Mouse (Mus musculus) thymus, adult 2 months (tissue): ENCODE data around the gene Akap13. TPM values are rescaled to one million over a fixed set of nuclear protein-coding genes. Genes with fewer than 3 reads are reported as not detected.

Experiments
- DNase-seq: peaks from one replicate; pipeline ENCODE4 v3.0.0; 2021
- H3K27ac ChIP-seq: fragments of 200-500 bp; 2 replicates; pipeline ENCODE4 v1.5.1; 2012; ENCODE audit warnings: low read length, control low read depth; ENCODE audit not compliant: control insufficient read depth, insufficient read depth
- H3K27me3 ChIP-seq: fragments of 200-500 bp; 2 replicates; pipeline ENCODE4 v1.6.1; 2012; ENCODE audit warnings: mild to moderate bottlenecking, low read length, moderate library complexity, mixed read lengths; ENCODE audit not compliant: control insufficient read depth, insufficient read depth
- H3K36me3 ChIP-seq: fragments of 200-500 bp; 2 replicates; pipeline ENCODE4 v1.6.1; 2012; ENCODE audit warnings: mild to moderate bottlenecking, low read length, moderate library complexity; ENCODE audit not compliant: control insufficient read depth, insufficient read depth
- H3K4me1 ChIP-seq: fragments of 200-500 bp; replicated peaks from 2 replicates; pipeline ENCODE4 v1.6.1; 2012; ENCODE audit warnings: low read length; ENCODE audit not compliant: control insufficient read depth, insufficient read depth
- H3K4me3 ChIP-seq: fragments of 200-500 bp; 2 replicates; pipeline ENCODE4 v1.5.1; 2012; ENCODE audit warnings: mild to moderate bottlenecking, low read length, control low read depth, moderate library complexity; ENCODE audit not compliant: control insufficient read depth, insufficient read depth
- CTCF ChIP-seq: fragments of 200-500 bp; IDR thresholded peaks from 2 replicates; pipeline ENCODE4 v1.5.1; 2012; ENCODE audit warnings: mild to moderate bottlenecking, control low read depth, low read length, moderate library complexity, borderline replicate concordance; ENCODE audit not compliant: control insufficient read depth, poor library complexity, insufficient read depth; ENCODE audit errors: extremely low read depth
- POLR2A ChIP-seq: fragments of 200-500 bp; IDR thresholded peaks from 2 replicates; pipeline ENCODE4 v1.6.1; 2012; ENCODE audit warnings: mild to moderate bottlenecking, low read length, control low read depth, moderate library complexity; ENCODE audit not compliant: control insufficient read depth, poor library complexity, insufficient read depth; ENCODE audit errors: extremely low read depth
- WGBS: fragments of 180-500 bp; shearing (Covaris S2); methylation state at CpG from one replicate; pipeline ENCODE4 v1.1.7; 2018; 5-methylcytosine and 5-hydroxymethylcytosine counted together
- polyA plus RNA-seq: library from polyadenylated mRNA; depleted of rRNA; stranded (reverse); fragments of >200 nt; gene quantifications from 2 replicates; pipeline ENCODE4 v1.2.3, GENCODE M21; 2012

The Akap13 gene
- polyA plus RNA-seq, 1 experiment, result 47.8 TPM

- no peaks in the 10 kb centered on the region for H3K27me3 ChIP-seq
- no peak for TF ChIP-seq POLR2A
- no peak for TF ChIP-seq CTCF
- WGBS, result 98% methylated on average over 8 of the region's 8 CpGs
- H3K4me3 ChIP-seq, result no peak overlapping the region
- H3K27ac ChIP-seq, result no peak overlapping the region
- H3K4me1 ChIP-seq, result peaks cover 2% of the 10 kb centered on the region; the same call in 1 of the 2 replicates
- no peaks in the 10 kb centered on the region for H3K36me3 ChIP-seq
- DNase-seq, result no peak
These were observed 97.8 kb downstream of the Akap13 start for GRCm38 (mm10) chr7:75553002-75553666.

- Histone ChIP-seq H3K36me3 (no peaks in the 10 kb centered on the region), H3K27me3 (no peaks in the 10 kb centered on the region), H3K4me3 (no peak overlapping the region), H3K4me1 (peaks cover 2% of the 10 kb centered on the region; the same call in 1 of the 2 replicates), H3K27ac (no peak overlapping the region)
- TF ChIP-seq CTCF, result no peak
- DNase-seq, result no peak
These were observed 98.3 kb downstream of the Akap13 start for GRCm38 (mm10) chr7:75553667-75554045.

- Histone ChIP-seq H3K27ac (no peak overlapping the region), H3K27me3 (no peaks in the 10 kb centered on the region), H3K4me3 (no peak overlapping the region), H3K36me3 (no peaks in the 10 kb centered on the region), H3K4me1 (peaks cover 2% of the 10 kb centered on the region; the same call in 1 of the 2 replicates)
- DNase-seq, result no peak
- no peak for TF ChIP-seq POLR2A
- TF ChIP-seq CTCF, result no peak
These were observed 98.7 kb downstream of the Akap13 start for GRCm38 (mm10) chr7:75554065-75554464.

- 61% methylated on average over 6 of the region's 6 CpGs for WGBS
- no peaks in the 10 kb centered on the region for H3K27me3 ChIP-seq
- DNase-seq, result no peak
- no peaks in the 10 kb centered on the region for H3K36me3 ChIP-seq
- no peak for TF ChIP-seq CTCF
- TF ChIP-seq POLR2A, result no peak
- no peak overlapping the region for H3K4me3 ChIP-seq
- peaks cover 6% of the 10 kb centered on the region; the same call in 1 of the 2 replicates for H3K4me1 ChIP-seq
- no peak overlapping the region for H3K27ac ChIP-seq
These were observed 100.6 kb downstream of the Akap13 start for GRCm38 (mm10) chr7:75555940-75556339.

- Histone ChIP-seq H3K36me3 (no peaks in the 10 kb centered on the region), H3K4me1 (peaks cover 6% of the 10 kb centered on the region; the same call in 1 of the 2 replicates), H3K27ac (no peak overlapping the region), H3K4me3 (no peak overlapping the region), H3K27me3 (no peaks in the 10 kb centered on the region)
- no peak for DNase-seq
- 100% methylated on average over 1 of the region's 1 CpGs for WGBS
- TF ChIP-seq CTCF (no peak), POLR2A (no peak)
These were observed 102.9 kb downstream of the Akap13 start for GRCm38 (mm10) chr7:75558225-75558624.

- TF ChIP-seq CTCF, result no peak
- no peak for TF ChIP-seq POLR2A
- no peak overlapping the region for H3K27ac ChIP-seq
- no peak for DNase-seq
- no peaks in the 10 kb centered on the region for H3K27me3 ChIP-seq
- 76% methylated on average over 4 of the region's 4 CpGs for WGBS
- no peak overlapping the region for H3K4me3 ChIP-seq
- H3K36me3 ChIP-seq, result no peaks in the 10 kb centered on the region
- peaks cover 6% of the 10 kb centered on the region; the same call in 1 of the 2 replicates for H3K4me1 ChIP-seq
These were observed 103.8 kb downstream of the Akap13 start for GRCm38 (mm10) chr7:75559119-75559518.

- WGBS, result 51% methylated on average over 4 of the region's 4 CpGs
- no peaks in the 10 kb centered on the region for H3K27me3 ChIP-seq
- no peak overlapping the region for H3K4me3 ChIP-seq
- TF ChIP-seq CTCF, result no peak
- TF ChIP-seq POLR2A, result no peak
- no peak overlapping the region for H3K27ac ChIP-seq
- peaks cover 6% of the 10 kb centered on the region; the same call in 1 of the 2 replicates for H3K4me1 ChIP-seq
- no peak for DNase-seq
- H3K36me3 ChIP-seq, result no peaks in the 10 kb centered on the region
These were observed 104.6 kb downstream of the Akap13 start for GRCm38 (mm10) chr7:75559915-75560314.
